Mouse (Mus musculus) kidney, postnatal 10 days (tissue): ENCODE results near the gene Tnfsf10.

Experiments used
- DNase-seq: peaks from one replicate; pipeline ENCODE4 v3.0.0; 2021; ENCODE audit warnings: mixed read lengths

The Tnfsf10 gene

GRCm38 (mm10) chr3:27371725-27372650, 55.2 kb downstream of the Tnfsf10 start:
- no peak for DNase-seq

DNA sequence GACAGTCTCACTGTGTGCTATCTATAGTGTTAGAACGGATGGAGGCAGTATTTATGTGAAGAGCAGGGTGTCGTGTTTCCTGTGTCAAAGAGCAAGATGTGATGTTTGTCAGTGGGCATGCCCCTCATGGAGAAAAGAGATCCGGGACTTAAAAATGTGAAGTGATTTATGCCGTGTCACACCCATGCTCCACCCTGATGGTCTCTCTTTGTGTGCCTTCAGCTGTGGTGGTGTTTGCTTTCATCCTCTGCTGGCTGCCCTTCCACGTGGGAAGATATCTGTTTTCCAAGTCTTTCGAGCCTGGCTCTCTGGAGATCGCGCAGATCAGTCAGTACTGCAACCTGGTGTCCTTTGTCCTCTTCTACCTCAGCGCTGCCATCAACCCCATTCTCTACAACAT, 57.6 kb downstream of the Tnfsf10 start:
- DNase-seq: no peak

GRCm38 (mm10) chr3:27377935-27378334, 61.1 kb downstream of the Tnfsf10 start:
- DNase-seq: no peak

GRCm38 (mm10) chr3:27384836-27385235, 68.0 kb downstream of the Tnfsf10 start:
- no peak for DNase-seq

- no peak for DNase-seq
Measured at GRCm38 (mm10) chr3:27389923-27390322, 73.1 kb downstream of the Tnfsf10 start.
